Mouse (Mus musculus): ENCODE data around the gene Usp35.
A peak's percentile ranks its signal among the peaks of the same experiment; 100 is the strongest.

The Usp35 gene

DNA sequence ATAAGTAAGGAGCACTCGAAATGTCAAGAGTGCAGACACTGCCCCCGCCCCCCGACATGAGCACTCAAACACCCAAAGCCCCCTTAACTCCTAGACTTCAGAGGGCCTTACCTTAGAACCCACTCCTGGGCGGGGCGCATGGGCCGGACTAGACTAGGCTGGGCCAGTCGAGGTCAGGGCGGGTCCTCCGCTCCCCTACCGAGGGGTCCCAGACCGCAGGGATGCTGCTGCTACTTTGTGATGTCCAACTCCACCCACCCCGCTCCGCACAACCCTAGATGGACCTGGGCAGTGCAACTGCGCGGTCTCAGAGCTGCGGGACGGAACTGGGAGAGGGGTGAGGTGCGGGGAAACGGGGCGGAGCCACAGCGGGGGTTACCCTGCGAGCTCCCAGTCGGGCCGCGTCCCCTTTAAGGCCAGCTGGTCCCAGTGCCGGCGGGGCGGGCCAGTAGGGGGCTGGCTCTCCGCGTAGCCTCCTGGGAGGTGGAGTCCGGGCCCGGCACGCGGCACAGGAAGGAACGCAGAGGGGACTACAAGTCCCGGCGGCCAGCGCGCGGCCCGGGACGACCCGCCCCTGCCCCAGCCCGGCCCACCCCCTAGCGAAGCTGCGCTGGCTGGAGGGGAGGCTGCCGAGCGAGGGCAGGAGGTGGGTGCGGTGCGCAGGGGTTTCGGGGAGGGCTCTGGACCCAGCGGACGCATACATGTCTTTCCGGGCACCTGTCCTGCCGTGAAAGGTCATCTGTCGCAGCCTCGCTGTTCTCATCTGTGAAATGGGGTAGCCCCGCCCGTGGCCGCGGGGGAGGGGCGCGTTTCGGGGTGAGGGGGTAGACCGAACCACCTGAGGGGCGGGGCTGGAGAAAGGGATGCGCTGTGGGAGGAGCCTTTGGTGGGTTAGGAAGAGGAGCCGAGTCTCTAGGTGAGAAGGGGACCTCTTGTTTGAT lies at the start of gene Usp35, which contains the start of gene Kctd21:
Usp35 (minus strand) TSS at position 295 of the 941 bp plus-strand sequence.
Kctd21 (plus strand) TSS at position 602 of the 941 bp plus-strand sequence.
- DNase-seq = peak; percentile 96

DNA sequence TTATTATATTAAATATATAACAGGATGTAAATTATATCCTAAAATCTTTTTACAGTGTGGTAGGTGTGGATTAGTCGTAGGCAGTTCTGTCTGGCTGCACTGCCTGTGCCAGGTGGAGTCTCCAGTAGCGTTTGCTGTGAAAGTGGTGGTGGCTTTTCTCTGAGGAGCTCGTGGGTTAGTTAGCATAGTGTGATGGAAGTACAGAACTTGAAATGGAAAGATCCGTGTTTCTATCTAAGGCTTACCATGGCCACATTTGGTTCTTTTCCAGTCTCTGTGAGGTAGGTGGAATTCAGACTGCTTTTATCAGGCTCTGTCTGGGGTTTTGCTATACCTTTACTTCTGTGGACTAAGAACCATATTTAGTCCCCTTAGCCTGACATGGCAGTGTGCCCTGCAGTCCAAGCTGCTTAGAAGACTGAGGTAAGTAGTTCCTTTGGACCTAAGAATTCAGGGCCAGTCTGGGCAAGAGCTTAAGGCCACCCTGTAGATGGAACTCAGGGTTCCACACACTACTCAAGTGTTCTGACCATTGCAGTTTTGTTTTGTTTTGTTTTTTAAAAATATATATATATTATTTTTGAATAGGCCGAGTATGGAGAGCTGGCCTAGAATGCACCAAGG lies 48.8 kb upstream of the Usp35 start:
- DNase-seq = no peak

DNA sequence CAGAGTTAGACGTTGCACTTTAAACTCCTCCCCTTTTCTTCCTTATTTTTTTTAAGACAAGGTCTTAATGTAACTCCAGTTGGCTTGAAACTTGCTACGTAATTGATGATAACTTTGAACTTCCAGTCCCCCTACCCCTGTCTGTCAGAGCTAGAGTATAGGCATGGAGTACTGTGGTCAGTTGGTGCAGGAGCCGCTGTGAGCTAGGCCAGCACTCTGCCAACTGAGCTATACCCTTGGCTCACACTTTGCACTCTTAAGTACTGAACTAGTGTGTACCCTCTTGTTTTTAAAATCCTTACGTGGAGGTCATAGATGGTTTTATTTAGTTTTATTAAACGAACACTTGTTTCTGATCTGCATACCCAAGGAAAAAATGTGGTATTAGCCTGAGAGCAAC lies 47.5 kb upstream of the Usp35 start:
- DNase-seq = no peak

DNA sequence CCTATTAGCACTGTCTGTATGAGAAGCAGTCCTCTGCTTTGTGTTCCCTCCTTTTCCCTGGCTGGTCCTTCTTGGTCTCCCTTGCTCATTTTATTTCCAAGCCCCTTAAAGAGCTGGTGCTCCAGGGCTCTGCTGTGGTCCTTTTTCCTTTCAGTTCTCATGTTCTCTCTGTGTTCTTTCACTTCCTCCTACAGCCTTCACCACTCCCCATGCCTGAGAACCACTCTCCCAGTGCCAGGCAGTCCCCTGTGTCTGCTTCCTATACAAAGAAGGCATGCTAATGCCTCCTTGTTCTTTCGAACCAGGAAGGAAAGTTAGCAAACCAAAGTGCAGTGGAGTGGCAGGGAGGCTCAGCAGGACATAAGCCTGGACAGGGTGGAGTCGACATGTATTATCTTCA lies 44.1 kb upstream of the Usp35 start:
- no peak for DNase-seq

DNA sequence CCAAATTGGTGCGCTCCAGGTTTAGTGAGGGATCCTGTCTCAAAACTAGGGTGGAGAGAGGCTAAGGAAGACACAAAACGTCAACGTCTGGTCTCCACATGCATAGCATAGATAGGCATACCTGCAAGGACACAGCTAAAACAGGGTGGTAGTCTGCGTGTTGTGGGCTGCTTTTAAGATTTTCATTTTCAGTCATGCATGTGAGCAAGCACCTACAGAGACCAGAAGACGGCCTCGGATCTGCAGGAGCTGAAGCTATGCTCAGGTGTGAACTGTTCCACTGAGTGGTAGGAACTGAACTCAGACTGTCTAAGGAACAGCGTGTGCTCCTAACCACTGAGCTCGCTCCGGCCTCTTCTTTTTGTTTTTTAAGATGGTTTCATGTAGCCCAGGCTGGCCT lies 43.3 kb upstream of the Usp35 start:
- no peak for DNase-seq

DNA sequence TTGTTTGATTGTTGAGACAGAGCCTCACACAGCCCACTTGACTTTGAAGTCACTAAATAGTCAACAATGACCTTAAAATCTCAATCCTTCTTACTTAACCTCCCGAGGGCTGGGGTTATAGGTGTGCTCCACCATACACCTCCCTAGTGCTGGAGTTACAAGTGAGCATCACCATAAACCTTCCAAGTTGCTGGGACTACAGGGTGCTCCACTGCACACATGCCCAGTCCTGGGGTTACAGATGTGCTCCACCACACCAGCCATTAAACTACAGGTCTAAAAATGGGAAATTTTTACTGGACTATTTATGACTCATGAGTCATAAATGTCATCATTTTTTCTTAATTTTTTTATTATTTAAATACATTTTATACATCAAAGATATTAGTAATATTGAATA lies 34.1 kb upstream of the Usp35 start:
- no peak for DNase-seq

DNA sequence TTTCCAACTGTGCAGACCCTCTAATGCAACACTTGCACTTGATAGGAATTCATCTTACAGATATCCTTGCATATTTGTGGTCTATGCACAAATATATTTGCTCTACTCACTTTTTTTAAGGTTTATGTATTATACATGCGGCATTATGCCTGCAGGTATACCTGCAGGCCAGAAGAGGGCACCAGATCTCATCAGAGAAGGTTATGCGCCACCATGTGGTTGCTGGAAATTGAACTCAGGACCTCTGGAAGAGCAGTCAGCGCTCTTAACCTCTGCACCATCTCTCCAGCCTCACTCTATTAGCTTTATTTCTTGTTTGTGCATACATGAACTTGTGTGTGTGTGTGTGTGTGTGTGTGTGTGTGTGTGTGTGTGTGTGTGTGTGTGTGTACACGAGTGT lies 29.6 kb upstream of the Usp35 start:
- peak; percentile 67 for DNase-seq

DNA sequence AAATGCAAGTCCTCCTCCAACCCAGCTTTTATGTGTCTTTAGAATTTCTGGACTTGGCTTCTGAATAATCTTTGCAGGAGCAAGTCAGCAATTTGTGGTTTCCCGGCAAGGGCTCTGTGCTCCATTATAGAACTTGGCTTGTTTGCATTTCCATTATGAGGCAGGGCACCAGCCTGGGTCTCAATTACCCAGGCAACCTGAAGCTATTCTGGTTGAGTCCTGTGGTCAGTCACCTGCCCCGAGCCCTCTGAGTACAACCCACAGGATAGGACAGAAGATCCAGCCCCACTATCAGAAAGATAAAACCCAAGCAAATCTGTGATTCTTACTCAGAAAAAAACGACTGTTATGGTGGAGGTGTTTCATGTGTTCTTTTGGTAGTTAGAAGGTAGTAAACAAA lies 29.1 kb upstream of the Usp35 start:
- DNase-seq = no peak

DNA sequence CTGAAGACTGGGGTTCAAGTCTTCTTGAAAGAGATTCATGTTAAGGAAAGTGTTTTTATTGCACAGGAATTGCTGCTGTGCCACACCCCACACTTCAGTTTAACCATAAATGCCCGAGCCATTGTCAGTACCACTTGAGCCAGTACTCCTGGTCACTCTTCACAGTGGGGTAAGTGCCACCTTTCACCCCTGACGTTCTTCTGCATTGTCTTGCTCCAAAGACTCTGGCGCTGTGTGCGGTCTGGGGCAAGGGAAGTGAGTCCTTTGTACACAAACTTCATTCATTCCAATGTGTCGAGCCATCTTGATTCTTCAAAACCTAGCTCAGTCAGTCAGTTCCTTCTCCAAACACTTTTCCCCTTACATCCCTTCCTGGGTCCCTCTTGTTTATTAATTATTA lies 28.3 kb upstream of the Usp35 start:
- peak; percentile 49 for DNase-seq

DNA sequence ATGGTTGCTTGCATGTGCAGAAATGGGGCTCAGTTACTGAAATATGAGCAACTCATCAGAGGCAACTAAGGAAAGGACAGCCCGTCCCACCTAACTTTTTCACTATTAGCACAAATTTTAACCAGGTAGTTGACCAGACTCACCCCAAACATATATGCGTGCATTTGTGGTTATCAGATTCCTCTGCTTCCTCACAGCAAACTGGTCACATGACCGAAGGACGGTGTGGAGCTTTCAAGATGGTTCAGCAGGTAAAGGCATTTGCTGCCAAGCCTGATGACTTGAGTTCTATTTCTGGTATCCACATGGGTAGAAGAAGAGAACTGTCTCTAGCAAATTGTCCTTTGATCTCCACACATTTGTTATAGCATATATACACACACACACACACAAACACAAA lies 26.5 kb upstream of the Usp35 start:
- no peak for DNase-seq

DNA sequence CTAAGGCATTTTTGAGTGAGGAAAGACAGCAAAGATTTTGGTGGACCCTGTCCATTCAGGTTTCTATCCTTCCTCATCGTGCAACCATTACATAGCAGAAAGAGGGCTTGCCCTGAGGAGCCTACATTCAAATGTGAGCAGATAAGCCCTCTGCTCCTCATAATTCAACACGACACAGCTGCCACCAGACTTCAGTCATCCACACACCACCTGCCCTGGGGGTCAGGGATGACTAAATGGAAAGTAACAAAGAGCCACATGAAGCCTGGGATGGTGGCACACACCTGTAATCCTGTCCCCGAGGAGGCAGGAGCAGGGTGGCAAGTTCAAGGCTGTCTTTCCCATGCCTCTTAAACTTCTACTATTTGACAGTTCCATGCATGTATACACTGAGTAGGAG lies 26.0 kb upstream of the Usp35 start:
- DNase-seq = no peak

DNA sequence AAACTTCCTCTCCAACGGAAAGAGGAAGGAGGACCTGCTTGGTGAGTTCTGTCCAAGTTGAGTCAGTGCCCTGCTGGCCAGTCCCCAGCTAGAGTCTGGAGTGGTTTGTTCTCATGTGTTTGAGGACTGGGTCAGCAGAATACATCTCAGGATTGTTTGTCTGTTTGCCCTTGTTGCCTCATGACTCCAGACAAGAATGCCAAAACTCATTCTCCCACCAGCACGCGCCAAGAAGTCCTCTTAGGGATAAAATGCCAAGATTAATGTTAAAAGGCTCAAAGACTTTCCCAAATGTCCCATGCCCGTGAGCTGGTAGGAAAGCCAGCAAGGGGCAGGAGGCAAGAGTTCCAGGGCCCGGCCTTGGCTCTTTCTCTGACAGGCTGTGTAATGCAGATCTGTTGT lies 25.1 kb upstream of the Usp35 start:
- peak; percentile 91 for DNase-seq

DNA sequence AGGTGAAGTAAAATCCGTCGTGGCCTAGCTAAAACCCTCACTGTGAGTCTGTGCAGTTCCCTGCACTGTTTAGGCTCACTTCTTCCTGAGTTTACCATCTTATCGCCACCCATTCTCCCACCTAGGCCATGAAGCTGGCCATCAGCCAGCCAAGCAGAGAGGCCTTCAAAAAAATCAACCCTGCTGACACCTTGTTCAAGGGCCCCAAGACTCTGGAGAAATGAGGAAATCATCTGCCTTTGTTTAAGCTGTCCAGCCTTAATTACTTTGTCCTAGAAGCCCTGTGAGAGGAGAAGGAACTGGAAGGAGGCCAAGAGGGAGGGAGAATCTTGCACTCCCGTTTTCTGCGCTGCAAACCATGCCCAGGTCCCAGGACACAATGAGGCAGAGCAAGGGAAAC lies 24.4 kb upstream of the Usp35 start:
- peak; percentile 60 for DNase-seq

DNA sequence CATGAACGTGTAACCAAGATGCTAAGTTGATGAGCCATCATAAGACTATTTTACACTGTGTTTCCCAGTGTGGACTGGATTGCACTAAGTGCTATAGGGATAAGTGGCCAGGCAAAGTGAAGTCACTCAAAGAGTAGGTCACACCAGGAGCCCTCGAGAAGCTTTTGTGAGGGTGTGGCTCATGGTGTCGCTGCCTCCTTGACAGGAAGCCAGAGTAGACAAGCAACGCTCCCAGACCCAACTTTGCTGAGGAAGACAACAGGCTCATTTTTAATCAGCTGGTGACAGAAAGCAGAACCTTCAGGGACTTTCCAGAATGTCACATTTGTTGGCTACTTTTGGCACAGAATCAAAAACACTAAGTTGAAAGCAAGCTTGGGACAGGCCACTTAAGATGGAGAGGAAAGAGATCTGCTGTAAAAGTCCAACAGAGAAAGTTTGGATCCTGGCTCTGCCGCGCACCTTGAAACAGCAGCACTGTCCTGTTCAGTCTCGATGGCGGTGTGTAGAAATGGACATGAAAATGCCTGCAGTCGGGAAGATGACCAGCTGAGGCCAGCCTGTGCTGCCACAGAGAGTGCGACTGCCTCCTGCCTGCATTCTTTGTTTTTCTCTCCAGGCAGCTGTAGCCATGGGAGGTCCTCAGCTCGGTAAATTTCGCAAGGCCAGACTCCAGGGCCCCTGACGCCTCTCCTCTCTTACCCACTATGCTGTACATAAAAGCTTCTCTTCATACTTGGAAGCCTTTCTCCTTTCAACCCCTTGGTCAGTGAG lies 23.4 kb upstream of the Usp35 start:
- DNase-seq = peak; percentile 81

DNA sequence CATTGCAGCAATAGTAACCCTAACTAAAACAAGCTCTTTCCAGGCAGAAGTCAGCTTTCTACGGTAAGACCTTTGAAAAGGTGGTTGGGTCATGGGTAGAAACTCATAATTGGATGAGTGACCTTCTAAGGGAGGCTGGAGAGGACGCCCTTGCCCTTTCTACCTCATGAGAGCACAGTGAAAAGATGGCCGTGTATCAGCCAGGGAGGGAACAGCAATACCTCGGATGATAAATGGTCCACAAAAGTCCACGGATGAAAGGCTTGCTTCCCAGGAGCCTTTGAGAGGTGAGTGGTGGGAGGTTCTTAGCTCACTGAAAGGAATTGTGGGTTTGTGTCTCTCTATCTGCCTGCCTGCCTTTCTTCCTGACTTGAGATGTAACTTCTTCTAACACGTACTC lies 21.5 kb upstream of the Usp35 start:
- no peak for DNase-seq

DNA sequence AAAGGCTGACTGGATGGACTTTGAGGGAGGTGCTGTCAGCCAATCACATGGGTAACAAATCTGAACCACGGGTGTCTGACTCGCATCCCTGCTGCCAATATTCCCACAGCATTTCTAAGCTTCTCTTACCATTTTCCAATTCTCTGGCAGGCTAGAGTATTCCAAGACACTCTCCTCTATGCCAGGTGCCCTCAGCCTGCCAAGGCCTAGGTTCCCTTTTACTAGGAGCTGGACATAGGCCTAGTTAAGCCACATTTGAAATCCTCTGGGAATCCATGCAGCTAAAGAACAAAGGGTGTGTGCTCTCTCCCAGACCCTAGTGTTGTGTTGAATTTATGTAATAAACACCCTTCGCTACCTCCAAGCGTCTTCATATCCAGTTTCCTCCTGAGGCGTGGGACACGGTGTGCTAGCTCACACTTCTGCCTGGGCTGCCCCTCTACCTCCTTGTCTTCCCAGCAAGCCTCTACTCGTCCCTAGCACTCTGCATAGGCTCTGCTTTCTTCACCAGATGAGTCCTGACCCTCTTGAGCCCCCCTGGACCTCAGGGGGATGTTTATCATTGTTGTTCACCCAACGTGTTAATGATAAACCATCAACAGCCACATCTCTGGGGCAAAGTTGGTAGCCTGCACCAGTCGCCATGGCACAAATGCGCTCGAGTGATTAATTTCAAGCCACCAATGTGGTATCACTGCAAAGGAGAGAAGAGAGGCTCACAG lies 20.1 kb upstream of the Usp35 start:
- no peak for DNase-seq

DNA sequence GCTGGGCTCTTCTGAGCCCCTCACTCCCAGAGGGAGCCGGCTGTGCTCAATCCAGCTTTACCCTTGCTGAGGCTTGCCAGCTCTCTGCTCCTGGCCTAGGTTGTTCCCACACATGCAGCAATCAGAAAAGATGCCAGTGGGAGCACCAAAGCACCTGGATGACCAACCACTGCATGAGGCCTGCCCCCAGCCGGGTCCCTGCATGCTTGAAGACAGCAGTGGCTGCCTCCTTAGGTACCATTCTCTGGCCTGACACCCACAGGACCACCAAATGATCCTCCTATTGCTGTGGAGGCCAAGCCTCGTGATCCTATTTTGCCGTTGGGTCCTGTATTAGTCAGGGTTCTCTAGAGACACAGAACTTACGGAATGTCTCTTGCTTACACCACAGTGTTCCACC lies 19.1 kb upstream of the Usp35 start:
- DNase-seq = no peak

DNA sequence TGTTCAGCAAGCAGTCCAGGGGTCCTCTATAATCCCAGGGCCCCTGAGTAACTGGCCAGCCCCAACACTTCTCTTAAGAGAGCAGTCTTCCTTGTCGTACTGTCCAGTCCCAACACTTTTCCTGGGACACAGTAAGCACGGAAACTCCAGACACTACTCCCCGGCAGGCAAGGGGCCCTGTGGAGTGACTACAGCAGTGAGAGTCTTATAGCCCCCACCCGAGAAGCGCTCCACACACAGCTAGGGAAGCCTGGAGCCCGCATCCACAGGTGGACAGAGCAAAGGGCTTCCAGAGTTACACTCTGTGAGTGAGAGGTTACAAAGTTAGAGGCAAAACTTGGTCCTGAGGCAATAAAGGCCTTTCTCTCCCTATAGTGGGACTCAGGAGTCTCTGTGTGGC lies 17.6 kb upstream of the Usp35 start:
- DNase-seq = no peak

DNA sequence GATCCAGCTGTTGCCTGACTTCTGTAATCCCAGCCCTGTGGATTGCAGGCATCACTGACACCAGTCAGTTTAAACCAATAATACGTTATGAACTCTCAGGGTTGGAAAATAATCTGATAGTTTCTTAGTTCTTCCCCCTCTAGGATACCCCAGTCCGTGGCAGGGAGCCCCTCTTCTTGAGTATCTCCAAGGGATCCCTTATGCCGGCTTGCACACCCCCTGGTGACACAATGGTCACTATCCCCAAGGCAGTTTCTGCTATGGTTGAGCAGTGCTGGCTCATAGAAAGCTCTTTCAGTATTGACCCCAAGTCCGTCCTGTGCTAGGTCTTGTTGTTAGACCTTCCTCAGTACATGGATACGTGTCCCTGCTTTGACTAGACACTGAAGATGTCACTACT lies 17.0 kb upstream of the Usp35 start:
- DNase-seq = no peak

DNA sequence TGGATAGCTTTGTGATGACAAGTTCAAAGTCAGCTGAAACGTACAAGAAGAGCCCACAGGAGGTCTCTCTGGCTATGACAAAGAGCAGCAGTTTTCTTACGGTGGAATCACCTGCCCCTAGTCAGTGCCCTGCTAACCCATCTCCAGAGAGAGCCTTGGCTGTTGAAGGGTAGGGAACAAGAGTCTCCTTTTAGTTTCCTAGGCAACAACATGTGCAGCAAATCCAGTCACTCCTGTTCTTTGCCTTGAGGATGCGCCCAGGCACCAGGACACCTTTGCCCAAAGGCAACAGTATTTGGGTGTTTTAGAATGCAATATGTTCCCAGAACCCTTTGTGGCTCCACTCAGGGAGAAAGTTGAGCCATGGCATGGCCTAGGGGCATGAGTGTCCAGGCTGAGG lies 16.5 kb upstream of the Usp35 start:
- DNase-seq = no peak

DNA sequence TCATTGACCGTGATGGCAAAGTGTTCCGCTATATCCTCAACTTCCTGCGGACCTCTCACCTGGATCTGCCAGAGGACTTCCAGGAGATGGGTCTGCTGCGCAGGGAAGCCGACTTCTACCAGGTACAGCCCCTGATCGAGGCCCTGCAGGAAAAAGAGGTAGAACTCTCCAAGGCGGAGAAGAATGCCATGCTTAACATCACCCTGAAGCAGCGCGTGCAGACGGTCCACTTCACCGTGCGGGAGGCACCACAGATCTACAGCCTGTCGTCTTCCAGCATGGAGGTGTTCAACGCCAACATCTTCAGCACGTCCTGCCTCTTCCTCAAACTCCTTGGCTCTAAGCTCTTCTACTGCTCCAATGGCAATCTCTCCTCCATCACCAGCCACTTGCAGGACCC lies 15.6 kb upstream of the Usp35 start:
- DNase-seq = no peak

DNA sequence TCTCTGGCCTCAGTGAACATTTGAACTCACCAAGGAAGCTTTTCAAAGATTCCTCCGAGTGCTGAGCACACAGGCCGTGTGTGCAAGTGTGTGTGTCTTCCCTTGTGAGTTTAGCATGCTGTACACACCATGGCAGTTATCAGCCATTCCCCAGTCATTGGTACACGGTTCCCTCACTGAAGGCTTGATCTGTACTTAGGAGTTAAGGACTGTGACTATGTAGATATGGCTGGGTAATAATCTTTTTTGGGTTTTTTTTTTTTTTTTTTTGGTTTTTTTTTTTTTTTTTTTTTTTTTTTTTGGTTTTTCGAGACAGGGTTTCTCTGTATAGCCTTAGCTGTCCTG lies 15.0 kb upstream of the Usp35 start:
- no peak for DNase-seq
